Mouse (Mus musculus): ENCODE data around the gene Elp1. TPM values are rescaled to one million over a fixed set of nuclear protein-coding genes. Genes with fewer than 3 reads are reported as not detected.

The Elp1 gene
- polyA plus RNA-seq, 1 experiment from 2014 or later = 51.6 TPM

GRCm38 (mm10) chr4:56756966-56757600 is 45.0 kb downstream of the Elp1 start:
- no peaks in the 10 kb centered on the region for H3K9me3 ChIP-seq (ENCODE audit: control insufficient read depth, low read depth, low read length)
- H3K27ac ChIP-seq (ENCODE audit: low read length) = no peak overlapping the region
- H3K27me3 ChIP-seq (ENCODE audit: control insufficient read depth, insufficient read depth, low read length) = no peaks in the 10 kb centered on the region
- ATAC-seq (ENCODE audit: insufficient number of reproducible peaks, insufficient read depth, low FRiP score, low read depth) = no peak
- H3K36me3 ChIP-seq (ENCODE audit: control insufficient read depth, insufficient read depth, low read length) = peaks cover 61% of the 10 kb centered on the region
- H3K9ac ChIP-seq (replicated peaks; ENCODE audit: low read depth, low read length) = no peak overlapping the region
- H3K4me3 ChIP-seq (ENCODE audit: low read depth, low read length) = no peak overlapping the region
- WGBS = 88% methylated on average over 10 of the region's 10 CpGs
- H3K4me2 ChIP-seq (replicated peaks; ENCODE audit: low read depth, low read length) = no peak overlapping the region
- no peaks in the 10 kb centered on the region for H3K4me1 ChIP-seq (ENCODE audit: control insufficient read depth, insufficient read depth, low read length)

GRCm38 (mm10) chr4:56756021-56756420 is 46.1 kb downstream of the Elp1 start:
- Histone ChIP-seq H3K9ac (replicated peaks; ENCODE audit: low read depth, low read length) (no peak overlapping the region), H3K36me3 (ENCODE audit: control insufficient read depth, insufficient read depth, low read length) (peaks cover 58% of the 10 kb centered on the region), H3K9me3 (ENCODE audit: control insufficient read depth, low read depth, low read length) (no peaks in the 10 kb centered on the region), H3K4me1 (ENCODE audit: control insufficient read depth, insufficient read depth, low read length) (no peaks in the 10 kb centered on the region), H3K27me3 (ENCODE audit: control insufficient read depth, insufficient read depth, low read length) (no peaks in the 10 kb centered on the region), H3K4me2 (replicated peaks; ENCODE audit: low read depth, low read length) (no peak overlapping the region), H3K27ac (ENCODE audit: low read length) (no peak overlapping the region), H3K4me3 (ENCODE audit: low read depth, low read length) (no peak overlapping the region)
- ATAC-seq (ENCODE audit: insufficient number of reproducible peaks, insufficient read depth, low FRiP score, low read depth) = no peak
- WGBS = 93% methylated on average over 5 of the region's 5 CpGs

GRCm38 (mm10) chr4:56747456-56747855 is 54.7 kb downstream of the Elp1 start:
- Histone ChIP-seq H3K36me3 (ENCODE audit: control insufficient read depth, insufficient read depth, low read length) (peaks cover 42% of the 10 kb centered on the region), H3K27ac (ENCODE audit: low read length) (no peak overlapping the region), H3K9ac (replicated peaks; ENCODE audit: low read depth, low read length) (no peak overlapping the region), H3K4me2 (replicated peaks; ENCODE audit: low read depth, low read length) (no peak overlapping the region), H3K4me1 (ENCODE audit: control insufficient read depth, insufficient read depth, low read length) (no peaks in the 10 kb centered on the region), H3K4me3 (ENCODE audit: low read depth, low read length) (no peak overlapping the region), H3K27me3 (ENCODE audit: control insufficient read depth, insufficient read depth, low read length) (no peaks in the 10 kb centered on the region), H3K9me3 (ENCODE audit: control insufficient read depth, low read depth, low read length) (no peaks in the 10 kb centered on the region)
- WGBS = 95% methylated on average over 9 of the region's 9 CpGs
- no peak for ATAC-seq (ENCODE audit: insufficient number of reproducible peaks, insufficient read depth, low FRiP score, low read depth)

GRCm38 (mm10) chr4:56746345-56746744 is 55.8 kb downstream of the Elp1 start:
- Histone ChIP-seq H3K4me2 (replicated peaks; ENCODE audit: low read depth, low read length) (no peak overlapping the region), H3K36me3 (ENCODE audit: control insufficient read depth, insufficient read depth, low read length) (peaks cover 38% of the 10 kb centered on the region), H3K9me3 (ENCODE audit: control insufficient read depth, low read depth, low read length) (no peaks in the 10 kb centered on the region), H3K4me3 (ENCODE audit: low read depth, low read length) (no peak overlapping the region), H3K27me3 (ENCODE audit: control insufficient read depth, insufficient read depth, low read length) (no peaks in the 10 kb centered on the region), H3K27ac (ENCODE audit: low read length) (no peak overlapping the region), H3K4me1 (ENCODE audit: control insufficient read depth, insufficient read depth, low read length) (no peaks in the 10 kb centered on the region), H3K9ac (replicated peaks; ENCODE audit: low read depth, low read length) (no peak overlapping the region)
- WGBS = 86% methylated on average over 2 of the region's 2 CpGs
- ATAC-seq (ENCODE audit: insufficient number of reproducible peaks, insufficient read depth, low FRiP score, low read depth) = no peak

- Histone ChIP-seq H3K9me3 (ENCODE audit: control insufficient read depth, low read depth, low read length) (no peaks in the 10 kb centered on the region), H3K4me3 (ENCODE audit: low read depth, low read length) (no peak within 1 kb of the TSS), H3K4me2 (replicated peaks; ENCODE audit: low read depth, low read length) (no peak within 1 kb of the TSS), H3K27me3 (ENCODE audit: control insufficient read depth, insufficient read depth, low read length) (no peaks in the 10 kb centered on the region), H3K27ac (ENCODE audit: low read length) (no peak within 1 kb of the TSS), H3K9ac (replicated peaks; ENCODE audit: low read depth, low read length) (no peak within 1 kb of the TSS), H3K36me3 (ENCODE audit: control insufficient read depth, insufficient read depth, low read length) (peaks cover 16% of the 10 kb centered on the region), H3K4me1 (ENCODE audit: control insufficient read depth, insufficient read depth, low read length) (no peaks in the 10 kb centered on the region)
- 93% methylated on average over 21 of the region's 21 CpGs for WGBS
- no peak for ATAC-seq (ENCODE audit: insufficient number of reproducible peaks, insufficient read depth, low FRiP score, low read depth)
Observed at GRCm38 (mm10) chr4:56743363-56744195, 58.6 kb downstream of the Elp1 start, which contains the start of gene Actl7a. Gene Actl7a, plus strand, starts transcription at chr4:56743413.

GRCm38 (mm10) chr4:56742698-56743097 is 59.4 kb downstream of the Elp1 start:
- Histone ChIP-seq H3K36me3 (ENCODE audit: control insufficient read depth, insufficient read depth, low read length) (peaks cover 12% of the 10 kb centered on the region), H3K9ac (replicated peaks; ENCODE audit: low read depth, low read length) (no peak overlapping the region), H3K4me2 (replicated peaks; ENCODE audit: low read depth, low read length) (no peak overlapping the region), H3K9me3 (ENCODE audit: control insufficient read depth, low read depth, low read length) (no peaks in the 10 kb centered on the region), H3K4me1 (ENCODE audit: control insufficient read depth, insufficient read depth, low read length) (no peaks in the 10 kb centered on the region), H3K27ac (ENCODE audit: low read length) (no peak overlapping the region), H3K4me3 (ENCODE audit: low read depth, low read length) (no peak overlapping the region), H3K27me3 (ENCODE audit: control insufficient read depth, insufficient read depth, low read length) (no peaks in the 10 kb centered on the region)
- WGBS = 80% methylated on average over 4 of the region's 4 CpGs
- no peak for ATAC-seq (ENCODE audit: insufficient number of reproducible peaks, insufficient read depth, low FRiP score, low read depth)

- H3K36me3 ChIP-seq (ENCODE audit: control insufficient read depth, insufficient read depth, low read length) = peaks cover 6% of the 10 kb centered on the region
- no peaks in the 10 kb centered on the region for H3K27me3 ChIP-seq (ENCODE audit: control insufficient read depth, insufficient read depth, low read length)
- WGBS = 93% methylated on average over 13 of the region's 13 CpGs
- no peak within 1 kb of the TSS for H3K27ac ChIP-seq (ENCODE audit: low read length)
- no peak within 1 kb of the TSS for H3K4me3 ChIP-seq (ENCODE audit: low read depth, low read length)
- no peaks in the 10 kb centered on the region for H3K4me1 ChIP-seq (ENCODE audit: control insufficient read depth, insufficient read depth, low read length)
- no peak within 1 kb of the TSS for H3K9ac ChIP-seq (replicated peaks; ENCODE audit: low read depth, low read length)
- H3K4me2 ChIP-seq (replicated peaks; ENCODE audit: low read depth, low read length) = no peak within 1 kb of the TSS
- no peaks in the 10 kb centered on the region for H3K9me3 ChIP-seq (ENCODE audit: control insufficient read depth, low read depth, low read length)
- no peak for ATAC-seq (ENCODE audit: insufficient number of reproducible peaks, insufficient read depth, low FRiP score, low read depth)
Observed at GRCm38 (mm10) chr4:56741041-56741493, 61.1 kb downstream of the Elp1 start, which contains the start of gene Actl7b. Gene Actl7b, minus strand, starts transcription at chr4:56741443.

- Histone ChIP-seq H3K36me3 (ENCODE audit: control insufficient read depth, insufficient read depth, low read length) (peaks cover 6% of the 10 kb centered on the region), H3K4me2 (replicated peaks; ENCODE audit: low read depth, low read length) (no peak overlapping the region), H3K9ac (replicated peaks; ENCODE audit: low read depth, low read length) (no peak overlapping the region), H3K27me3 (ENCODE audit: control insufficient read depth, insufficient read depth, low read length) (no peaks in the 10 kb centered on the region), H3K4me3 (ENCODE audit: low read depth, low read length) (no peak overlapping the region), H3K4me1 (ENCODE audit: control insufficient read depth, insufficient read depth, low read length) (no peaks in the 10 kb centered on the region), H3K27ac (ENCODE audit: low read length) (no peak overlapping the region), H3K9me3 (ENCODE audit: control insufficient read depth, low read depth, low read length) (no peaks in the 10 kb centered on the region)
- 97% methylated on average over 20 of the region's 20 CpGs for WGBS
- no peak for ATAC-seq (ENCODE audit: insufficient number of reproducible peaks, insufficient read depth, low FRiP score, low read depth)
Observed at GRCm38 (mm10) chr4:56740611-56741010, 61.5 kb downstream of the Elp1 start.
